Mouse (Mus musculus): ENCODE data around the gene B4galnt3.

DNA sequence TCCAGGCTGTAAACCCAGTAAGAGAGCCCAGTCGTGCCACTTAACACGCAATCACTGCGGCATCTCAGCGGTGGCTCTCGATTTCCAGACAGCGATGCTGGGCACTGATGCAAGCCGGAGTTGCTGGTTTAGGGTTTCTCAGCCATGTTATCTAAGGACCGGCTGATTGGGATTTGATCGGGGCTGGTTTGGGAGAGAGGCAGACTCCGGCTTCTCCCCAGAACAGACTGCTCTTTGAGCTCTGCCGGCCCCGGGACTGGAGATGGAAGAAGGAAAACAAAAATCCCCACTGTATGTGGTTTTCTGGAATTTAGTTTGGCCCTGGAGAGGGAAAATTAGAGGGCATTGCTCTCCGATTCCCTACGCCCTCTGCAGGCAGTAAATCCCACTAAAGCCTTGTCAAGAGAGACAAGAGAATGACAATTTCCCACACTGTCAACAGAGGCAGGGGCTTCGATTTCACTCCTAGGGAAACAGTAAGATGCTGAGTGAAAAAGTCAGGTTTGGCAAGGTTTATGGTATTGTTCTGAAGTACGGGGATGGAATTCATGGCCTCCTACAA lies 8.5 kb upstream of the B4galnt3 start:
- TF ChIP-seq CTCF (IDR thresholded peaks at IDR 0.05; ENCODE audit: borderline replicate concordance, insufficient read depth, low read depth, low read length) (no peak), POLR2A (IDR thresholded peaks at IDR 0.05; ENCODE audit: borderline replicate concordance, insufficient read depth, low read length) (no peak)

Measured in cerebellum, adult 2 months (tissue).